Mouse (Mus musculus): ENCODE measurements at regions not wholly inside any gene's neighbourhood (a gene's known extent, or its start where the extent isn't known, plus 50 kb on each side); places are given as distances from the start of the nearest gene placed in this dataset.

DNA sequence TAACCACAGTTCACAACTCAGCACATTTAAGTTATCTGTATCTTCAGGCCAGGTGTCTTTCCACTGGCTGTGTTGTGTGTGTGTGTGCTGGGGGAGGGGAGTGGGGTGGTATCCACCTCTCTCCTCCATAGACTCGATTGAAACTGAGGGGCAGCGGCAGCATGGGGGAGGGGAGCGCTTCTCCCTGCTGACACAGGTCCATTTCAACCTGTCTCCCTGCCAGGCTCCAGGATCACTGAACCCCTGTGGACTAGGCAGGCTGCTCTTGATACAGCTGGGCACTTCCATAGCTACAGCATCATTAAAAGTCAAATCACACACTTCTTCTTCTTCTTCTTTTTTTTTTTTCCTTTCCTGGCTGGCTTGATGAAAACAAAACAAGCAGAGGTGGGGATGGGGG, 338.0 kb downstream of the Igsf11 start:
- Histone ChIP-seq H3K9ac (ENCODE audit: low read depth, low read length) (no peak overlapping the region), H3K36me3 (ENCODE audit: control insufficient read depth, insufficient read depth, low read length) (no peaks in the 10 kb centered on the region), H3K27me3 (replicated peaks; ENCODE audit: control insufficient read depth, insufficient read depth, low read length) (no peaks in the 10 kb centered on the region), H3K4me3 (ENCODE audit: low read length) (no peak overlapping the region), H3K4me2 (ENCODE audit: low read depth, low read length) (no peak overlapping the region), H3K27ac (ENCODE audit: low read length) (no peak overlapping the region), H3K9me3 (ENCODE audit: control insufficient read depth, low read length) (no peaks in the 10 kb centered on the region), H3K4me1 (ENCODE audit: control insufficient read depth, insufficient read depth, low read length) (no peaks in the 10 kb centered on the region)
- ATAC-seq, result no peak
- 22% methylated on average over 3 of the region's 3 CpGs for WGBS

DNA sequence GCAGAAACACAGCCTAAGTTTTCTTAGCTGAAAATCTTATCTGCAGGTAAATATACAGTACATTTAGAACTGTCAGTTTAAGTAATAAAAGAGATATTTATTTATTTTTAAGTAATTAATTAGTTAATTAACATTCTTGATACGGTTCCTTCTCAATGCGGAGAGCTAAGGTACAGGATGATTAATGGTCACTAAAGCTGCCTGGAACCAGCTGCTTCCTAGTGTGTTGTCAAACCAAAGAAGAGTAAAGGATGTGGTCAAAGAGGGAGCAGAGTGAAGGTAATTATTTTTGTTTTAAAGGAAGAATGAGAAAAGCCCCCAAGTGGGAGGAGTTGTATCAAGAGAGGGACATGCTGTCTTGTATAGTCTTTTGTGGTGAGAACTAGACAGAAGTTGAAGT, 341.8 kb downstream of the Igsf11 start:
- Histone ChIP-seq H3K4me3 (ENCODE audit: low read length) (no peak overlapping the region), H3K9ac (ENCODE audit: low read depth, low read length) (no peak overlapping the region), H3K36me3 (ENCODE audit: control insufficient read depth, insufficient read depth, low read length) (no peaks in the 10 kb centered on the region), H3K4me2 (ENCODE audit: low read depth, low read length) (no peak overlapping the region), H3K27me3 (replicated peaks; ENCODE audit: control insufficient read depth, insufficient read depth, low read length) (no peaks in the 10 kb centered on the region), H3K4me1 (ENCODE audit: control insufficient read depth, insufficient read depth, low read length) (no peaks in the 10 kb centered on the region), H3K9me3 (ENCODE audit: control insufficient read depth, low read length) (no peaks in the 10 kb centered on the region), H3K27ac (ENCODE audit: low read length) (no peak overlapping the region)
- WGBS, result 57% methylated on average over 2 of the region's 2 CpGs
- no peak for ATAC-seq

DNA sequence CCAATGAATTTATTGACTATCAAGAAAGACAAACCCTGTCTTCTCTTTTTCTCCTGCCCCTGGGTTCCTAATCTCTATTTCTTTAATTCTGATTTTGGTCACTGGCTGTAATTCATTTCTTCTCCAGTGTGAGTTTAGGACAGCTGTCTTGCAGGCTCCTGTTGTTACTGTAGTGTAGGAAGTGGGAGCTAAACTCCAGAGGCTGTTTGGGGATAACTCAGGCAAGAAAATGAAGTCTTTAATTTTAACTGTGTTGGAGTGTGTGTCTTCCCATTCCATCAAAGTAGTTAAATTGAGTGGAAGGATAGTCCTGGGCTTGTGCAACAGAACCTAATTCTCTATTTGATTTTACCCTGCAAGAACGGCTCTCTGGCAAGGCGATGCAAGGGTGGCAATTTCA, 381.0 kb downstream of the Igsf11 start:
- H3K9me3 ChIP-seq (ENCODE audit: control insufficient read depth, low read length), result no peaks in the 10 kb centered on the region
- no peaks in the 10 kb centered on the region for H3K27me3 ChIP-seq (replicated peaks; ENCODE audit: control insufficient read depth, insufficient read depth, low read length)
- no peak overlapping the region for H3K27ac ChIP-seq (ENCODE audit: low read length)
- WGBS, result 82% methylated on average over 2 of the region's 2 CpGs
- no peak overlapping the region for H3K9ac ChIP-seq (ENCODE audit: low read depth, low read length)
- H3K4me1 ChIP-seq (ENCODE audit: control insufficient read depth, insufficient read depth, low read length), result no peaks in the 10 kb centered on the region
- H3K4me3 ChIP-seq (ENCODE audit: low read length), result no peak overlapping the region
- no peak for ATAC-seq
- no peak overlapping the region for H3K4me2 ChIP-seq (ENCODE audit: low read depth, low read length)
- H3K36me3 ChIP-seq (ENCODE audit: control insufficient read depth, insufficient read depth, low read length), result no peaks in the 10 kb centered on the region

DNA sequence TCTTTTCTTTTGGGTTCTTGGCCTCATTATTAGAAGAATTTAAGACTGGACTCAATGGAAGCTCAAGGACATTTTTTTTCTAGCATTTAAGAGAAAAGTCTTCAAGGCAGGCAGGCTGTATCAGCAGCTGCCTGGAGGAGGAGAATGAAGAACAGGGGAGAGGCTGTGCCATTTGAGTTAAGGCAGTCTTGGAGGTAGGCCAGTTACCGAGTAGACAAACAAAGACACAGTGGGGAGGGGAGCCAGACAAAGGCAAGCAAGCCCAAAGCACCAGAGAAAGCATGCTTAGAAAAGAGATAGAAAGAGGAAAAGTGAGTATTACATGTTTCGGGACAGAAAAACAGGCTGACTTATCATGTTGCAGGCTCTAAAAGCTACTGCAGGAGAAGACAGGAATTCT, 392.0 kb downstream of the Igsf11 start:
- no peak overlapping the region for H3K27ac ChIP-seq (ENCODE audit: low read length)
- no peaks in the 10 kb centered on the region for H3K27me3 ChIP-seq (replicated peaks; ENCODE audit: control insufficient read depth, insufficient read depth, low read length)
- H3K4me1 ChIP-seq (ENCODE audit: control insufficient read depth, insufficient read depth, low read length), result no peaks in the 10 kb centered on the region
- H3K4me3 ChIP-seq (ENCODE audit: low read length), result no peak overlapping the region
- no peak for ATAC-seq
- WGBS, result 53% methylated on average over 2 of the region's 2 CpGs
- H3K9ac ChIP-seq (ENCODE audit: low read depth, low read length), result no peak overlapping the region
- no peak overlapping the region for H3K4me2 ChIP-seq (ENCODE audit: low read depth, low read length)
- H3K9me3 ChIP-seq (ENCODE audit: control insufficient read depth, low read length), result no peaks in the 10 kb centered on the region
- no peaks in the 10 kb centered on the region for H3K36me3 ChIP-seq (ENCODE audit: control insufficient read depth, insufficient read depth, low read length)

DNA sequence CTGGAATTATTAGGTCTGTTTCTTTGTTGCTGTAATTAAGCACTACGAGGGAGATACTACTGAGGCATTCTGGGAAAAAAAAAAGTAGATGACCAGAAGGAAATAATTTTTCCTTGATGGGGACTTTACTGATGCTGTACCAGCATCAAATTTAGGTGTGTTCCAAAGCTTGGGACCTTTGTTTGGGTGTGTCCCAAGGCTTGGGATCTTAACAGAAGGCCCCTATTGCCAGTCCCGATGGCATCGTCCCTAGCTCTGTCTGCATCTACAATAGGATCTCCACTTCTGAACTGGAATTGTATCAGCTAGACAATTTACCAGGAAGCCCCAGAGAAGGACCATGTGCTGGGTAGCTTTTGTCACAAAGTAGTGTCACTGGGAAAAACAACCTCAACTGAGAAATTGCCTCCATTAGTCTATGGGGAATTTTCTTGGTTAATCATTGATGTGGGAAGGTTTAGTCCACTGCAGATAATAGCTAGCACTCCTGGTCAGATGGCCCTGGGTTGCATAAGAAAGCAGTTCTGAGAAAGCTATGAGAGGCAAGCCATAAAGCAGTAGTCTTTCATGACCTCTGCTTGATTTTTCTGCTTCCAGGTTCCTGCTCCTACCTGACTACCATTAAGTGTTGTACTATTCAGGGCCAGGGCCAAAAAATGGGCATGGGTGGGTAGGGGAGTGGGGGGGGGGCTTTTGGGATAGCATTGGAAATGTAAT, 392.7 kb downstream of the Igsf11 start:
- Histone ChIP-seq H3K27ac (ENCODE audit: low read length) (no peak overlapping the region; the same call in 1 of the 2 replicates), H3K9ac (ENCODE audit: low read depth, low read length) (no peak overlapping the region), H3K27me3 (replicated peaks; ENCODE audit: control insufficient read depth, insufficient read depth, low read length) (no peaks in the 10 kb centered on the region), H3K4me3 (ENCODE audit: low read length) (no peak overlapping the region), H3K9me3 (ENCODE audit: control insufficient read depth, low read length) (no peaks in the 10 kb centered on the region), H3K4me2 (ENCODE audit: low read depth, low read length) (no peak overlapping the region), H3K36me3 (ENCODE audit: control insufficient read depth, insufficient read depth, low read length) (no peaks in the 10 kb centered on the region), H3K4me1 (ENCODE audit: control insufficient read depth, insufficient read depth, low read length) (no peaks in the 10 kb centered on the region)
- ATAC-seq, result peak; percentile 98
- 87% methylated on average over 3 of the region's 3 CpGs for WGBS

DNA sequence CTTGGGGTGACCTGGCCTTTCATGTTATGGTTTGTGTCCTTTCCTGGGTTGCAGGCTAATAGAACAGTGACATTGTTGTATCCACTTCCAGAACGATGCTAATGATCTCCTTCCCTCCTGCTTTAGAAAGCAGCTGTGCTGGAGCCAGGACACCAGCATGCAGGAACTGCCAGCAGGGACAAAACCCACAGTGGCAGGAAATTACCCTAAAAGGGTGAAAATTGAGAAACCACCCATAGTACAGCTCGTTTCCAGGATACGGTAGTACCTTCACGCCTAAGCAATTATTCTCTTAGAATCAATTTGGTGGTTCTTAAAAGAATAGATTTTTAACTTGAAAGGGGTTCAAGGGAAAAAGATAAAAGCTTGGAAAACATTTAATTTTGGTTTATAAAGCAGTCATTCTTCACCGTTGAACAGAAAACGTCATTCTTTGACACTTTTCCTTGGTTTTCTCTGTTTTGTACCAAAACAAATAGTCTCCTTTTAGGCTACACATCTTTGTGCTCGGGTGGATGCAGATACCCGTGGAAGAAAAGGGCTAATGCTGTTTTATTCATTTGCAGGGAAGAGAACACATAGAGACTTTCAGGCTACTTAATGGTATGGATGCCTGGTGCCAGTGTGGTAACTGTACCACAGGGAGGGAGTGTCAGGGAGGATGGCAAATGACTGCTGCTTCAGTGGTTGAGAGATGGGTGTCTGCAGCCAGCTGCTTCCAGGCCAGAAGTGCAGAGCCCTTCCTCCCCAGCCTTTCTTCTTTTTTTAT, 394.5 kb downstream of the Igsf11 start:
- 72% methylated on average over 8 of the region's 8 CpGs for WGBS
- ATAC-seq, result no peak
- no peak overlapping the region for H3K9ac ChIP-seq (ENCODE audit: low read depth, low read length)
- H3K4me1 ChIP-seq (ENCODE audit: control insufficient read depth, insufficient read depth, low read length), result no peaks in the 10 kb centered on the region
- H3K4me3 ChIP-seq (ENCODE audit: low read length), result no peak overlapping the region
- no peak overlapping the region for H3K4me2 ChIP-seq (ENCODE audit: low read depth, low read length)
- no peaks in the 10 kb centered on the region for H3K36me3 ChIP-seq (ENCODE audit: control insufficient read depth, insufficient read depth, low read length)
- no peaks in the 10 kb centered on the region for H3K9me3 ChIP-seq (ENCODE audit: control insufficient read depth, low read length)
- no peaks in the 10 kb centered on the region for H3K27me3 ChIP-seq (replicated peaks; ENCODE audit: control insufficient read depth, insufficient read depth, low read length)
- no peak overlapping the region for H3K27ac ChIP-seq (ENCODE audit: low read length)

DNA sequence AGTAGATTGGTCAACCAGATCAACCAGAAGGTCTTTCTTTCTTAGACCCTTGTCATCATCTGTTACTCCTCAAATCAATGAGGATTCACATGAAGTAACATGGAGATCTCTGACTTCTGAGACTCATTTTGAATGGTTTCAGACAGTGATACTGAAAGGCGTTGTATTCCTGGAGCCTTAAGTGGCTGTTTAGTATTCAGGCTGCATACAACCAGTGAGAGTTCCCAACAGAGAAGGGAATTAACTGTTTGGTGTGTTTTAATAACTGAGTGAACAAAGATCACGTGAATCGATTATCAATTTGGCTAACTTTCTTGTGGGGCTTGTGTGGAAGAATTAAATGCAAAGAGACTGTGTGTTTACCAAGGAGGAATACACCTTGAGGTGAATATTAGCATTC, 406.4 kb downstream of the Igsf11 start:
- 81% methylated on average over 3 of the region's 3 CpGs for WGBS
- Histone ChIP-seq H3K4me3 (ENCODE audit: low read length) (no peak overlapping the region), H3K27ac (ENCODE audit: low read length) (no peak overlapping the region), H3K9me3 (ENCODE audit: control insufficient read depth, low read length) (no peaks in the 10 kb centered on the region), H3K36me3 (ENCODE audit: control insufficient read depth, insufficient read depth, low read length) (no peaks in the 10 kb centered on the region), H3K9ac (ENCODE audit: low read depth, low read length) (no peak overlapping the region), H3K4me1 (ENCODE audit: control insufficient read depth, insufficient read depth, low read length) (no peaks in the 10 kb centered on the region), H3K4me2 (ENCODE audit: low read depth, low read length) (no peak overlapping the region), H3K27me3 (replicated peaks; ENCODE audit: control insufficient read depth, insufficient read depth, low read length) (no peaks in the 10 kb centered on the region)
- no peak for ATAC-seq

DNA sequence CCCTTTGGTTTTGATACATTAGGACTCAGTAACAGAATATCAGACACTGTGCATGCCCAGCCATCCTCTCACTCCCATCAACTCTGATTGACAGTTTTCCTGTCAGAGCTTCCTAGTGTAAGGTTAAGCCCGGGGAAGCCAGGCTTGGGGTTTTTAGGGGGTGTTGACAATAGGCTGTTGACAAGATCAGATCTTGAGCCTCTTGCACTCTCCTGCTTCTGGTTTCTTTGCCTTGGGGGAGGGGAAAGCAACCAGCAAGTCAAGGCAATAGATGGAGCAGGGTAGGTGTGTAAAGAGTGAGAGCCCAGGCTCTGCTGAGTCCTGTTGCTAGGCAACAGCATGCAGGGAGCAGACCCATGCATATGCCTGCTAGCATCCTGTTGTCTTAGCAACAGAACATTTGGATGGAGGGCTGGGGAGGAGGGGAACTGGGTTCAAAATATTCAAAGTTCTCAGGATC, 410.5 kb downstream of the Igsf11 start:
- Histone ChIP-seq H3K4me2 (ENCODE audit: low read depth, low read length) (no peak overlapping the region), H3K27ac (ENCODE audit: low read length) (no peak overlapping the region), H3K4me3 (ENCODE audit: low read length) (no peak overlapping the region), H3K36me3 (ENCODE audit: control insufficient read depth, insufficient read depth, low read length) (no peaks in the 10 kb centered on the region), H3K4me1 (ENCODE audit: control insufficient read depth, insufficient read depth, low read length) (no peaks in the 10 kb centered on the region), H3K9ac (ENCODE audit: low read depth, low read length) (no peak overlapping the region), H3K9me3 (ENCODE audit: control insufficient read depth, low read length) (no peaks in the 10 kb centered on the region), H3K27me3 (replicated peaks; ENCODE audit: control insufficient read depth, insufficient read depth, low read length) (no peaks in the 10 kb centered on the region)
- 26% methylated on average over 1 of the region's 1 CpGs for WGBS
- no peak for ATAC-seq

DNA sequence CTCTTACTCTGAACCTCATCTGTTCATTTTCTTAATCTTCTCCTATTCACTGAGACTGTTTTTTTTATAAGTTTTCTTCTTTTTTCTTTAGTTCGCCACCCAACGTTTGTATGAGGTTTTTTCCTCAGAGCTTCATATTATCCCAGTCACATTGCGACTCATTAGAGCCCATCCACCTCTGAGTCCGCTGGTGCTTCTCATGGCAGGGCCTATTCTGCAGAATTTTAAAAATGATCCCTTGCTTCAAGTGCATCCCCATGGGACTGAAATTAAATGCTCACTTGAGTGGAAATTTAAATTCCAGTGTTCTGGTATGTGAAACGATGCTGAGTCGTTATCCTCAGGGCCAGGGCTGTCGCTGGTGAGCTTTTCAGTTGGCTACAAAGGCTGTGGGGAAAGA, 410.9 kb downstream of the Igsf11 start:
- H3K9me3 ChIP-seq (ENCODE audit: control insufficient read depth, low read length), result no peaks in the 10 kb centered on the region
- H3K9ac ChIP-seq (ENCODE audit: low read depth, low read length), result no peak overlapping the region
- WGBS, result 53% methylated on average over 7 of the region's 7 CpGs
- no peak overlapping the region for H3K27ac ChIP-seq (ENCODE audit: low read length)
- H3K4me3 ChIP-seq (ENCODE audit: low read length), result no peak overlapping the region
- H3K36me3 ChIP-seq (ENCODE audit: control insufficient read depth, insufficient read depth, low read length), result no peaks in the 10 kb centered on the region
- no peaks in the 10 kb centered on the region for H3K4me1 ChIP-seq (ENCODE audit: control insufficient read depth, insufficient read depth, low read length)
- H3K4me2 ChIP-seq (ENCODE audit: low read depth, low read length), result no peak overlapping the region
- no peaks in the 10 kb centered on the region for H3K27me3 ChIP-seq (replicated peaks; ENCODE audit: control insufficient read depth, insufficient read depth, low read length)
- no peak for ATAC-seq

Measured in intestine, embryonic 16.5 days (tissue).